Mouse (Mus musculus): ENCODE results near the gene Fto. TPM values are rescaled to one million over a fixed set of nuclear protein-coding genes. Genes with fewer than 3 reads are reported as not detected.

The Fto gene
- 28.9 and 33.6 TPM in 2 replicates for total RNA-seq (2015)
- total RNA-seq (2017) = 13.8 and 14.0 TPM in 2 replicates

DNA sequence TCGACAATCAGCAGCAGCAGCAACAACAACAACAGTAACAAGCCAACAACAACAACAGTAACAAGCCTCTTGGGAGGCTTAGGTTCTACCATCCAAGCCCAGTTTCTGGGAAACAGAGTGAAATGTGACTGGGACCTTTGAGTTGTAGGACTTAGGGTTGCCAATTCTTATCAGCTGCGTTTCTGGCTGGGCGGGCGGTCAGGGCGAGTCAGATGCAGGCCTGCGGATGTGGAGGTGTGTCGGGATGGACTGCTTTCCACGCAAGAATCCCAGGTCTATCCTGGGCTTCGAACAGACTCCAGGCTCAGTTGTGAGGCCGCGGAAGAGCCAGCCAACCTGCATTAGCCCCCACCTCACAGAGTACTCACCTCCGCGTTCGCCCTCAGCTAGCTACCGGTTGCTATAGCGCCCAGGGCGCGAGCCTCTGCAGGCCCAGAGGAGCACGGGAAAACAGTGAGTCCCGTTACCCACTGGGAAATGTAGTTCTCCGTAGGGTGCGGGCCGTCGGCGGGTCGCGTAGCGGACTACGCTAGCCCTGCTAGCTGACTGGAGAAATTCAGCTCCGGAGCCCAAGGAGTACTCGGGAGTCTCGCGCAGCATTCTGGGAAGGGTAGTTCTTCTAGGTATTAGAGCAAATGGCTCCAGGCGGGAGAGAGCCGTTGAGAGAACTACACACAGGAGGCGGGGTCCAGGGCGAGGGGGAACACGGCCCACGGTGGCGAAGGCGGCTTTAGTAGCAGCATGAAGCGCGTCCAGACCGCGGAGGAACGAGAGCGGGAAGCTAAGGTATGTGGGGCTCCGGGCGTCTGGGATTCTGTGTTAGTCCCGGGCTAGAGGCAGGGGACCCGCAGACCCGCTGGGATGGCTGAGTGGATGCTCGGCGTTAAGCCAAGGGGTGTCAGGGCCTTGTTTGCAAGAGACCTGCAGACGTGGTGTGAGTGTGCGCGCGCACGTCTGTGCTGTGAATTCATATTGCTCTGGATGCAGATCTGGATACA is at the start of gene Fto, which contains the start of gene Rpgrip1l:
Gene Fto, plus strand, starts transcription at position 691 of the 998 bp plus-strand sequence.
Gene Rpgrip1l, minus strand, starts transcription at position 428 of the 998 bp plus-strand sequence.
- ATAC-seq (ENCODE audit: poor library complexity, severe bottlenecking) = peak; percentile 94

DNA sequence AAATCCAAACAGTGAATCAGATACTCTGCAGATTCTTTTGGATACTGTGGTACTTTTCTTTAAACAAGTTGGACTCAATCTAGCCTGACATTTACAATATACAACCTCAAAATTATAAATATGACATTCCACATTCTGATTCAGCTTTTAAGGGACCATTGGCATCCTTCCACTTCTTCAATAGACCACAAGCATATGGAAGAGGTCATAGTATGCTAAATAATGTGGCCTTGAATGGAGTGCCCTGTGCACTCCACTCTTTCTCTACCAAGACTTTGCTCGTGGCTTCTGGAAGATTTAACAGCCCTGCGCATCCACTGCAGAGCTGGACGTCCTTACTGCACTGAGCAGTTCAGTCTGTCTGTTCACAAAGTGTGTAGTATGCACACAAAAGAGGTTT is 49.4 kb upstream of the Fto start:
- ATAC-seq (ENCODE audit: poor library complexity, severe bottlenecking) = no peak

GRCm38 (mm10) chr8:91264564-91264963 is 48.8 kb upstream of the Fto start:
- no peak for ATAC-seq (ENCODE audit: poor library complexity, severe bottlenecking)

DNA sequence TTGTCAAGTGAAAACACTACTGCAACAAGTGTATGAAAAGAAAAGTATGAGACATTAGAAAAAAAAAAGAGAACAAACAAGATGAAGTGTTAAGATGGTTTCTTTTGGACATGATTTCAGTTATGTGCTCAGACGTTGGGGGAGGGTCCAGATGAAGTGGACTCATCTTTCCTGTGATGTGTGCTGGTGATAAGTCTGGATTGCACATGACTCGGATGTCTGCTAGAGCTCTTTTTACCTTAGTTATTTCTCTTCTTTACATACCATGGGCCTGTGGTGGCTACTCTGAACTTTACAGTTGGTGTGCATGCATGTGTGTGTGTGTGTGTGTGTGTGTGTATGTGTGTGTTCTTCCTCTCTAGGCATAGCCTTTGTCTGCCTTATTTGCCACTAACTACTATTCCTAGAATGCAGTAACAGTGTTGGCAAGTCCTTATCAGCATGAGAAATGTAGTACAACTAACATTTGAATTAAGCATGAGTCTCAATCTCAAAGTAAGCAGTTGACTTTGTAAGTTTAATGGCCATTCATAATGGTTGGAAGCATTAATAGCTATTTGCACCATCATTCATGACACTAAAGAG is 43.9 kb upstream of the Fto start:
- no peak for ATAC-seq (ENCODE audit: poor library complexity, severe bottlenecking)

GRCm38 (mm10) chr8:91273493-91273892 is 39.8 kb upstream of the Fto start:
- ATAC-seq (ENCODE audit: poor library complexity, severe bottlenecking) = no peak

GRCm38 (mm10) chr8:91276337-91276736 is 37.0 kb upstream of the Fto start:
- no peak for ATAC-seq (ENCODE audit: poor library complexity, severe bottlenecking)

GRCm38 (mm10) chr8:91278060-91278459 is 35.3 kb upstream of the Fto start:
- no peak for ATAC-seq (ENCODE audit: poor library complexity, severe bottlenecking)

GRCm38 (mm10) chr8:91280467-91281212 is 32.7 kb upstream of the Fto start:
- ATAC-seq (ENCODE audit: poor library complexity, severe bottlenecking) = no peak

GRCm38 (mm10) chr8:91281545-91281944 is 31.8 kb upstream of the Fto start:
- no peak for ATAC-seq (ENCODE audit: poor library complexity, severe bottlenecking)

DNA sequence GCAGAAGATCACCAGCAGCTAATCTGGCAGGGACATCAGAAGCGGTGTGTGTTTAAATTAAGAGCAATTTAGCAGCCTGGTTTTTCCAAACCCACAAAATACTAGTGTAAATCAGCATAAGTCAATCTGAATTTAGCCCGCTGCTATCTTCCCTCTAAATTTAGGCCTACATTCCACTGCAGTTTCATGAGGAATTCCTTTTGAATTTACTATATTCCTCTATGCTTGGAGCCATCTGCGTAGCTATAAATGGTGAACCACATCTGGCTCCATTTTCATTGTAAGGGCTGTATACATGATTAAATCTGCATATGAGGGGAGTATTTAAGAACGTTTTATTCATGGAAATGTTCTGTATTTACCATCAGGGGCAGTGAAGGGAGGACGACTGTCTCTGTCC is 30.7 kb upstream of the Fto start:
- no peak for ATAC-seq (ENCODE audit: poor library complexity, severe bottlenecking)

GRCm38 (mm10) chr8:91283815-91284214 is 29.5 kb upstream of the Fto start:
- no peak for ATAC-seq (ENCODE audit: poor library complexity, severe bottlenecking)

GRCm38 (mm10) chr8:91286237-91286636 is 27.1 kb upstream of the Fto start:
- no peak for ATAC-seq (ENCODE audit: poor library complexity, severe bottlenecking)

GRCm38 (mm10) chr8:91290576-91290975 is 22.7 kb upstream of the Fto start:
- no peak for ATAC-seq (ENCODE audit: poor library complexity, severe bottlenecking)

DNA sequence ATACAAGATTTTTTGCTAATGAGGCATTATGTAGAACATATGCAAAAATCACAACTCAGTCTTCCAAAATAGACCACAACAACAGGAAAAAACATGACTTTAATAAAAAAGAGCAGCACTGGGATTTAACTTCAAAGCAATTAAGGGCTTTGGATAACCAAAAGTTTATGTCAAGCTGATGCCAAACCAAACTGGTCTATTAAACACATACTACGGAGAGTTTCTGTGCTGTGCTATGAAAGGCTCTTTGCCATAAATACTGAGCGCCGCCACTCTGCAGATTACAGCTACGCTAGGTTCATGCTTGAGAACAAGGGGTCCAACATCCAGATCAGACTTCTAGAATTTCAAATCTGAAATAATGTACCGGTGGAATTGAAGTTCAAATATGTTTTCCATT is 17.5 kb upstream of the Fto start:
- no peak for ATAC-seq (ENCODE audit: poor library complexity, severe bottlenecking)

DNA sequence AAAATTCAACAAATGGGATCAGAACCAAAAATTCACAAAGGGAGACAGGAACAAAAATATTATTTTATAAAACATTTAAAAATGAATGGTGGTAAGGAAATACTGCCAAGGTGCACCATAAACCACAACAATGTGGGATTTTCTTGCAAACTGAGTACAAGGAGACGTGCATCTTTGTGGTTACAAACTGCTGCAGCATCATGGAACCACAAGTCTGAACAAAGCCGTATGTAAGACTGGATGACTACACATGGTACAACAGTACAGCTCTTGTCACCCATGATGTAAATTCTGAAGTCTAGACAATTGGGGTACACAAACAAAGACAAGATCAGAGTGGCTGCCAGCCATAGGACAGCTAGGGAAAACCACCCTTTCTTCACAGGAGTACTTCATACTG is 14.7 kb upstream of the Fto start:
- no peak for ATAC-seq (ENCODE audit: poor library complexity, severe bottlenecking)

DNA sequence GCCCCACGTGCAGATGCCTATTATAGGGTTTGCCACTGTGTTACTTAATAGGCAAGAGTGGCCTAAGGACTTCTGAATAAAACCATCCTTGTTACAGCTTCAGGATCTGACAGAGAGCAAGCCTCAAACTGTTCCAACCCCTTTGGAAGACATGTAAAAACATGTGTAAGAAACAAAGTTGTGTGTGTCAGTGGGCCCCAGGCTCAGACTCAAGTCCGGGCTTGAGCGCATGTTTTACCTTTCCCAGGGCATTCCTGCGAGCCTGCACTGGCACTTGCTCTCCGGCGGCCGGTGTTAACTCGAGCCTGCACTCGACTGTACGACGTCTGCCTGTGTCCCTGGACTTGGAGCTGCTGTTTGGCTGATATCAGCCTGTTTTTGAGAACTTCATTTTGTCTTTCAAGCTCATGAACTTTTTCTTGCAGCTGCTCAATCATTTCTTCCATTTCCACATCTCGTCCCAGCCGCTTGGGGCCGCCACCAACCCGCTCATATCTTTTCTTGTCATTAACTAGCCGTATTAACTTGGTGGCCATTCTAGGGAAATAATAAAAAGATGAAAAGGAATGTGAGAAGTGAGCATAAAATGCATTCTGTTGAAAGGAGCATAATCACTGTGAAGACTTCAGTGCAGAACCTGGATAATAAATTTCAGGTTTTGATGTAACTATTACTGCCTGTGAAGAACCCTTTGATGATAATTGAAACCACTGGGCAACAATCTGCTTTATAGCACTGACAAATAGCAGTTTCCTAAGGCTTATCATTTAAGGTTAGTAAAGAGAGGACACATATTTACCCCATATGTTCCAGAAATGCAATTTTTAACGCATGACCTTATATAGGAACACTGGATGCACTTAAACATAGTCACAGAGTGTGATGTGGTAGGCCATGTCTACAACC is 8.6 kb upstream of the Fto start:
- ATAC-seq (ENCODE audit: poor library complexity, severe bottlenecking) = no peak

GRCm38 (mm10) chr8:91312342-91312741 is 983 bp upstream of the Fto start:
- ATAC-seq (ENCODE audit: poor library complexity, severe bottlenecking) = peak; percentile 38

DNA sequence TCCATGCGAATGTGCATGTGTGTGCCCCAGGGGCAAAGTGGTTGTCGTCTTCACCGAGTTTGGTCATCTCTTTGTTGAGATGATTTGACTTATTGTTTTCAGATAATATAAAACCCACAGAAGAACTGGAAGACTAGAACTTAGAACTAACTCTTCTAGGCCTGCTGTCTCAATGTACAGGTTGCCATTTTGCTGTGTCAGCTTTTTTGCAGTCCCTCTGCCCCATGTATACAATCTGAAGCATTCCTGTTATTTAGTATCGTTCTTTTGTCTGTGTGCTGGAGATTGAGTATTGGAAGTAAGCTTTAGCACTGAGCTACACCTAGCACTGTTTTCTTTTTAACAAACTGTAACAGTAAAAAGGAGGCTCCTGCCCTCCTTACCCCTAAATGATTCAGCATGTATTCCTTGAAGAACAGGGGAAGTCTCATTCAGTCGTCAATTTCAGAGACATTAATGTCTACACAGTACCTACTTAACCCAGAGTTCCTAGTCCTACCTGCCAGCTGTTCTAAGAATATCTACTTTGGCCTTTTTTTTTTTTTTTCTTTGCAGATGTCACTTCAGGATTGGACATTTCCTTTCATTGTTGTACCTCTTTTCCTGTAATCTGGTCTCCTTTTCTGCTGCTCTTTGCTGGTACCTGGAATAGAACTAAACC is 4.4 kb downstream of the Fto start:
- ATAC-seq (ENCODE audit: poor library complexity, severe bottlenecking) = no peak

DNA sequence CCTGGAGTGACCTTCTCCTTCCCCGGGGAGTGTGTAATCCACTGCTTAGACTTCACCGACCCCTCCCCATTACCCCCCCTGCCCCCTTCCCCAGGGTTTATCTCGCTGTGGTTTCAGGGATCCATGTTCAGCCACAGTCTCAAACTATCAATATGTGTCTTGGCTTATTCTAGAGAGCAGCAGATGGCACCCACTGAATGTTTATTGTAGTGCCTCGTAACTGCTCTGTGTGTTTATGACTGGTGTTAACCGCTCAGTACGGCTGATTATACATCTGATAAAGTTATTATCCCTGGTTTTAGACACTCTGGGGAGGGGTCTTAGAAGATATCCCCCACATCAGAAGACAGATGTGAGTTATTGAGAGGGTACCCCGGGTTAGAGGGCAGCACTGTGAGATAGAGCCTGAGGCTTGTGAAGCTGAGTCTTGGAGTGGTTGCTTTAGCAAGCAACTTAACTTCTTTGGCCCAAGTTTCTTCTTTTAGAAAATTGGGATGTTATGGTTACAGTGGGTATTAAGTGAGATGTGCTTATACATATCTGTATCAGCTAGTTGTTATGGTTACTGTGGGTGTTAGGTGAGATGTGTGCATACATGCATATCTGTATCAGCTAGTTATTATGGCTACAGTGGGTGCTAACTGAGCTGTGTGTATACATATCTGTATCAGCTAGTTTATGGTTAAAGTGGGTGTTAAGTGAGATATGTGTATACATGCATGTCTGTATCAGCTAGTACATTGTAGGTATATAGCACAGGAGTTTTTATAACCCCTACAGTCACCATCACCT is 5.8 kb downstream of the Fto start:
- no peak for ATAC-seq (ENCODE audit: poor library complexity, severe bottlenecking)

All from megakaryocyte, adult 5-6 weeks (primary cell).